Mouse (Mus musculus) C2C12 (cell line): ENCODE measurements at regions not wholly inside any gene's neighbourhood (a gene's known extent, or its start where the extent isn't known, plus 50 kb on each side); places are given as distances from the start of the nearest gene placed in this dataset.

Experiments
- CTCF ChIP-seq: IDR thresholded peaks from one replicate; pipeline ENCODE4 v1.5.1; 2011; ENCODE audit not compliant: control insufficient read depth, insufficient read depth, insufficient read length
- MYOG ChIP-seq: IDR thresholded peaks from one replicate; pipeline ENCODE4 v1.6.1; 2011; ENCODE audit not compliant: control insufficient read depth, insufficient read length; ENCODE audit errors: extremely low read depth

GRCm38 (mm10) chr4:84214523-84214922, 460.6 kb downstream of the Bnc2 start:
- TF ChIP-seq CTCF (no peak), MYOG (no peak)
